Mouse (Mus musculus) testis, adult 2 months (tissue): ENCODE data around the gene Camta1. TPM values are rescaled to one million over a fixed set of nuclear protein-coding genes. Genes with fewer than 3 reads are reported as not detected.

Experiments used
- H3K27ac ChIP-seq: fragments of 200-500 bp; 2 replicates; pipeline ENCODE4 v1.5.1; 2012; ENCODE audit warnings: low read depth, low read length; ENCODE audit not compliant: control insufficient read depth, insufficient read depth
- H3K27me3 ChIP-seq: fragments of 200-500 bp; 2 replicates; pipeline ENCODE4 v1.6.1; 2012; ENCODE audit warnings: mild to moderate bottlenecking, low read length, moderate library complexity; ENCODE audit not compliant: control insufficient read depth, insufficient read depth
- H3K36me3 ChIP-seq: fragments of 200-500 bp; 2 replicates; pipeline ENCODE4 v1.6.1; 2012; ENCODE audit warnings: mild to moderate bottlenecking, low read length; ENCODE audit not compliant: control insufficient read depth, insufficient read depth
- H3K4me1 ChIP-seq: fragments of 200-500 bp; 2 replicates; pipeline ENCODE4 v1.6.1; 2012; ENCODE audit warnings: low read length; ENCODE audit not compliant: control insufficient read depth, insufficient read depth
- H3K4me3 ChIP-seq: fragments of 200-500 bp; 2 replicates; pipeline ENCODE4 v1.5.1; 2012; ENCODE audit warnings: low read depth, mild to moderate bottlenecking, low read length, moderate library complexity, mixed read lengths; ENCODE audit not compliant: control insufficient read depth
- CTCF ChIP-seq: fragments of 200-500 bp; IDR thresholded peaks from 2 replicates; pipeline ENCODE4 v1.5.1; 2012; ENCODE audit warnings: low read depth, mild to moderate bottlenecking, inconsistent platforms, low read length, moderate library complexity; ENCODE audit not compliant: control insufficient read depth, insufficient read depth, insufficient replicate concordance
- POLR2A ChIP-seq: fragments of 200-500 bp; IDR thresholded peaks from 2 replicates; pipeline ENCODE4 v1.6.1; 2012; ENCODE audit warnings: low read depth, mild to moderate bottlenecking, inconsistent platforms, low read length, moderate library complexity; ENCODE audit not compliant: control insufficient read depth
- polyA plus RNA-seq: library from polyadenylated mRNA; depleted of rRNA; stranded (reverse); fragments of >200 nt; gene quantifications from 2 replicates; pipeline ENCODE4 v1.2.3, GENCODE M21; 2012

The Camta1 gene
- polyA plus RNA-seq, 1 experiment, result 15.4 TPM

GRCm38 (mm10) chr4:151046524-151046923 is 815.2 kb downstream of the Camta1 start:
- Histone ChIP-seq H3K27me3 (no peaks in the 10 kb centered on the region), H3K4me3 (no peak overlapping the region), H3K4me1 (peaks cover 10% of the 10 kb centered on the region), H3K27ac (no peak overlapping the region), H3K36me3 (peaks cover 1% of the 10 kb centered on the region; the same call in 1 of the 2 replicates)
- no peak for TF ChIP-seq CTCF
- no peak for TF ChIP-seq POLR2A

DNA sequence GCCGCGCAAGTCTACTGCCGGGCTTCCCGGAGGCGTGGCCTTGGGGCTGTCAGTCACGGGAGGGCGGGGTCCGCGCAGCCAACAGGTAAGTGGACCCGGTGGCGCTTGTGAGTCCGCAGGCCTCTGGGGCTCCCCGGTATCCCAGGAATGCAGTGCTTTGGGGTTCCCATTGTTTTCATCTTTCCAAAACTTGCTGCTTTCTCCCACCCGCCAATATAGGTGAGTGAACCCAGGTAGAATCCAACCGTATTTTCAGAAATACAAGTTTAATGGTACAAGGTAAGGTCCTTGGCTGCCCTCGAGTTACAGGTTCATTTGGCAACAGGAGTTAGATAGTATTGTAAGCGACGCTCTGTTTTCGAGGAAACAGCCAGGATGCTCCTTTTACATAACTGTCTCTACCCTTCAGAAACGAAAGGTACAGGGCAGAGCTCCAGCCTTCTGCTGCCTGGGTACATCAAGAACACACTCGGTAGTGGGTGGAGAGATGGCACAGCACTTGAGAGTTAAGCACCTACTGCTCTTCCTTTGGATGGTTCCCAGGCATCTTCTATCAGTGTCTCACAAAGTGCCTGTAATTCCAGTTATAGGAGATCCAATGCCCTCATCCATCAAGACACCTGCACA is 816.6 kb downstream of the Camta1 start:
- Histone ChIP-seq H3K27ac (peak overlapping the region; percentile 77), H3K27me3 (no peaks in the 10 kb centered on the region), H3K4me1 (peaks cover 10% of the 10 kb centered on the region), H3K4me3 (peak overlapping the region; percentile 86), H3K36me3 (peaks cover 1% of the 10 kb centered on the region; the same call in 1 of the 2 replicates)
- no peak for TF ChIP-seq POLR2A
- TF ChIP-seq CTCF, result no peak

DNA sequence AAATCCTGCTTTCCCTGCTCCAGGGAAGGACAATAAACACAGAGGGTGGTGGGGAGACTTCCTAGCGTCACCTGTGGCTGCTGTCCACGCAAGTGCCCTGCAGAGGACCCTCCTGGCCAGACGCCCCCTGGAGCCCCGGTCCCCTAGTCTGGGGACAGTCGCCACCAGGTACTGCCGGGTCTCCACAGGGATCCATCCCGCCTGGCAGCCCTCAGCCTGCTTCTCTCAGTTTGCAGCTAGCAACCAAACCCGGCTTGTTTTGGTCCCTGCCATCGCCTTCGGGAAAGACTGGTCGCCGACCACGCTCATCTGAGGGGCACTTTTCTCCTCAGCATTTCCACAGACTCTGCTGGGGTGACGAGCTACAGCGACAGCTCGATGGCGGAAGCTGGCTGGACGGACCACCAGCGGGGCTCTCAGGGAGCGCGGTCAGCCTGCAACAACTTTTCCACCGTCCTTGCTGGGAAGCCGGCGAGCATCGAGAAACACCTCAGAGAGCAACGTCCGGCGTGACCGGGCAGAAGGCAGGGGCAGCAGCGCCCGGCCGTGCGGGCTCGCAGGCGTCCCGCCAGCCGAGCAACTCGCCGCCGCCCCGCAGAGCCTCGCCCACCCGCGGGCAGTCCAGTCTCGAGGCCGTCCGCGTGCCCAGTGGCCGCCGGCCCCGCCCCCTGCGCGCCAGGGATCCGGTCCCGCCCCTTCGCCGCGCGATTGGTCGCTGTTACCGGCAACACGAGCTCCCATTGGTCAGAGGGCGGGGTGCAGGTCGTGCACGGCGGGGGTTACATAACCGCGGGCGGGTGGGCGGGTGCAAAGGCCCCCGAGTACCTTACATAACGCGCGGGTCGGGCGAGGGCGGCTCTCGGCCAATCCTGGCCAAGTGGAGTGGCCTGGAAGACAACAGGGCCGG is 817.4 kb downstream of the Camta1 start, which contains the start of gene Per3:
Gene Per3, minus strand, starts transcription at position 629 of the 907 bp plus-strand sequence.
- H3K27me3 ChIP-seq, result no peaks in the 10 kb centered on the region
- peak within 1 kb of the TSS; percentile 87 for H3K27ac ChIP-seq
- peaks cover 1% of the 10 kb centered on the region; the same call in 1 of the 2 replicates for H3K36me3 ChIP-seq
- H3K4me3 ChIP-seq, result peak within 1 kb of the TSS; percentile 92
- TF ChIP-seq CTCF, result no peak
- peak; percentile 71 for TF ChIP-seq POLR2A
- peaks cover 10% of the 10 kb centered on the region for H3K4me1 ChIP-seq

- H3K4me3 ChIP-seq, result no peak overlapping the region
- 0 out of 2 replicates have a peak overlapping the region, but pooled peaks have one; percentile 87 for H3K27ac ChIP-seq
- peaks cover 3% of the 10 kb centered on the region for H3K36me3 ChIP-seq
- TF ChIP-seq POLR2A (no peak), CTCF (no peak)
- no peaks in the 10 kb centered on the region for H3K27me3 ChIP-seq
- H3K4me1 ChIP-seq, result peaks cover 10% of the 10 kb centered on the region
Measured at GRCm38 (mm10) chr4:151043281-151043680, 818.4 kb downstream of the Camta1 start.

GRCm38 (mm10) chr4:151041506-151041905 is 820.2 kb downstream of the Camta1 start:
- Histone ChIP-seq H3K4me3 (no peak overlapping the region), H3K36me3 (peaks cover 2% of the 10 kb centered on the region), H3K4me1 (peaks cover 10% of the 10 kb centered on the region), H3K27ac (no peak overlapping the region), H3K27me3 (no peaks in the 10 kb centered on the region)
- TF ChIP-seq POLR2A (no peak), CTCF (no peak)

- Histone ChIP-seq H3K36me3 (peaks cover 2% of the 10 kb centered on the region), H3K4me1 (no peaks in the 10 kb centered on the region), H3K27me3 (no peaks in the 10 kb centered on the region), H3K27ac (no peak overlapping the region), H3K4me3 (no peak overlapping the region)
- TF ChIP-seq POLR2A (no peak), CTCF (no peak)
Measured at GRCm38 (mm10) chr4:151037800-151038199, 823.9 kb downstream of the Camta1 start.

DNA sequence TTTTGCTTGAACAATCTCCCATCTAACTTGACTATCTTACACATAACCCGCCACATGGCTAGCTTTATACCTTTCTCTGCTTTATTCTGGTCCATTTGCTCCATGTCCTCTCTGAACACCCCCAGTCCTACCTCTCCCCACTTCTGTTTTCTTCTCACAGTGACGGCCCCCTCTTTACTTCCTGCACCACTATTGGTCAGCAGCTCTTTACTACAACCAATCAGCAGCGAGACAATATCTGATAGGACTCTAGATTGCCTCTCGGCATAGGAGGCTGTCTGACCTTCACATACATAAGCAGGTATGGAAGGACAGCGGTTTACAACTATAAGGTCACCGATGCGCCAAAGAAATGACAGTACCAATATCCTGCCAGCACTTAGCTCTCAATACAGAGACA is 825.2 kb downstream of the Camta1 start:
- Histone ChIP-seq H3K4me1 (no peaks in the 10 kb centered on the region), H3K4me3 (no peak overlapping the region), H3K36me3 (peaks cover 2% of the 10 kb centered on the region), H3K27me3 (no peaks in the 10 kb centered on the region), H3K27ac (no peak overlapping the region)
- TF ChIP-seq CTCF (no peak), POLR2A (no peak)
